27 mouse cellular contexts compared by ENCODE assay signal in genomic region chr6:121337229-121337628, GRCm38 (mm10). TPM values are rescaled to one million over a fixed set of nuclear protein-coding genes. Genes with fewer than 3 reads are reported as not detected.
DNase-seq lines count a peak whose midpoint lies in the region; ATAC-seq and TF ChIP-seq lines count a peak whose summit lies in the region.
"Had no signal": no experiment of that assay in that cellular context is flagged by ENCODE, and none has a peak within 500 bp of the region (broad histone marks: within the 10 kb centered on the region; RNA-seq: fewer than 3 reads in every experiment).

No protein-coding gene starts in this region.

- WGBS in liver, embryonic 15.5 days (ENCODE audit: insufficient replicate concordance), result 86% methylated on average over 9 of the region's 9 CpGs

- peak overlapping the region; percentile 60 for H3K4me2 ChIP-seq in liver, embryonic 15.5 days
- H3K4me2 ChIP-seq: embryonic facial prominence, embryonic 13.5 days; forebrain, embryonic 12.5 days; heart, embryonic 12.5 days; hindbrain, embryonic 15.5 days; lung, embryonic 14.5 days; midbrain, embryonic 13.5 days; neural tube, embryonic 13.5 days had no signal

- H3K27ac ChIP-seq in bone marrow macrophage, adult 2 months (ENCODE audit: insufficient read depth, low read depth, low read length), result no peak overlapping the region
- H3K27ac ChIP-seq in liver, embryonic 15.5 days (replicated peaks), result peak overlapping the region; percentile 62; the same call in 1 of the 2 replicates
- H3K27ac ChIP-seq: embryonic facial prominence, embryonic 13.5 days; forebrain, embryonic 12.5 days; hindbrain, embryonic 15.5 days; midbrain, embryonic 13.5 days; neural tube, embryonic 13.5 days had no signal

- no peak for TF ChIP-seq CTCF in bone marrow macrophage, adult 2 months (IDR thresholded peaks at IDR 0.05; ENCODE audit: low read depth, low read length)

- no peaks in the 10 kb centered on the region for H3K36me3 ChIP-seq in megakaryocyte, embryonic 14.5 days (replicated peaks; ENCODE audit: low read length)
- no peaks in the 10 kb centered on the region for H3K36me3 ChIP-seq in liver, embryonic 15.5 days (replicated peaks)
- H3K36me3 ChIP-seq: embryonic facial prominence, embryonic 13.5 days; forebrain, embryonic 12.5 days; heart, embryonic 12.5 days; hindbrain, embryonic 15.5 days; midbrain, embryonic 13.5 days; neural tube, embryonic 13.5 days had no signal

- peaks cover 10% of the 10 kb centered on the region for H3K27me3 ChIP-seq in megakaryocyte, embryonic 14.5 days (replicated peaks)
- H3K27me3 ChIP-seq in liver, embryonic 15.5 days, result no peaks in the 10 kb centered on the region
- H3K27me3 ChIP-seq: midbrain, embryonic 13.5 days had no signal

- no peak overlapping the region for H3K9ac ChIP-seq in liver, embryonic 15.5 days
- H3K9ac ChIP-seq: embryonic facial prominence, embryonic 13.5 days; forebrain, embryonic 12.5 days; forebrain, postnatal 0 days; heart, embryonic 12.5 days; hindbrain, embryonic 15.5 days; lung, embryonic 14.5 days; midbrain, embryonic 13.5 days; neural tube, embryonic 13.5 days had no signal

- peak overlapping the region; percentile 78 for H3K4me3 ChIP-seq in megakaryocyte, embryonic 14.5 days (replicated peaks)
- peak overlapping the region; percentile 9; the same call in 1 of the 2 replicates for H3K4me3 ChIP-seq in bone marrow macrophage, adult 2 months (ENCODE audit: insufficient read depth, low read length)
- H3K4me3 ChIP-seq in liver, embryonic 15.5 days (replicated peaks), result peak overlapping the region; percentile 50
- H3K4me3 ChIP-seq: embryonic facial prominence, embryonic 13.5 days; forebrain, embryonic 12.5 days; heart, embryonic 12.5 days; hindbrain, embryonic 15.5 days; midbrain, embryonic 13.5 days; neural tube, embryonic 13.5 days had no signal

- H3K9me3 ChIP-seq in megakaryocyte, embryonic 14.5 days, result no peaks in the 10 kb centered on the region
- H3K9me3 ChIP-seq in liver, embryonic 15.5 days (replicated peaks), result no peaks in the 10 kb centered on the region
- H3K9me3 ChIP-seq: embryonic facial prominence, embryonic 13.5 days; forebrain, embryonic 12.5 days; heart, embryonic 12.5 days; hindbrain, embryonic 15.5 days; midbrain, embryonic 13.5 days; neural tube, embryonic 13.5 days had no signal

- TF ChIP-seq POLR2A in bone marrow macrophage, adult 2 months (IDR thresholded peaks at IDR 0.05; ENCODE audit: borderline replicate concordance, low read depth, low read length), result no peak

- ATAC-seq in megakaryocyte, adult 5-6 weeks (ENCODE audit: poor library complexity, severe bottlenecking), result no peak
- ATAC-seq in liver, embryonic 15.5 days (ENCODE audit: insufficient read depth), result no peak
- ATAC-seq in megakaryocyte-erythroid progenitor cell, adult 5-6 weeks (replicated peaks; ENCODE audit: low FRiP score, low TSS enrichment, poor library complexity, severe bottlenecking), result no peak
- ATAC-seq: forebrain, postnatal 0 days; inflammation-experienced regulatory T-cells, adult 6 months had no signal

- peak; percentile 24 to 49 for DNase-seq in thymus, postnatal 36 days
- no peak for DNase-seq in kidney, postnatal 14 days
- no peak for DNase-seq in kidney, adult 9 months
- DNase-seq: adrenal gland, adult 8-10 months; cerebellum, adult 11-12 months; forebrain, postnatal 0 days; gastrocnemius, postnatal 10 days; heart, postnatal 4 days; kidney, adult 18-20 months; kidney, postnatal 4 days; layer of hippocampus, postnatal 36 days; left cerebral cortex, postnatal 4 days; lung, embryonic 14.5 days had no signal

- peaks cover 64% of the 10 kb centered on the region for H3K4me1 ChIP-seq in megakaryocyte, embryonic 14.5 days
- peaks cover 45% of the 10 kb centered on the region for H3K4me1 ChIP-seq in bone marrow macrophage, adult 2 months (ENCODE audit: control insufficient read depth, insufficient read depth, low read length)
- peaks cover 28% of the 10 kb centered on the region for H3K4me1 ChIP-seq in liver, embryonic 15.5 days (replicated peaks)
- H3K4me1 ChIP-seq: embryonic facial prominence, embryonic 13.5 days; forebrain, embryonic 12.5 days; hindbrain, embryonic 15.5 days; midbrain, embryonic 13.5 days; neural tube, embryonic 13.5 days had no signal

RNA-seq across cellular contexts. Expression of gene Slc6a12, which starts 5.6 kb away (rescaled TPM):
- polyA plus RNA-seq in megakaryocyte, embryonic 14.5 days (2012; ENCODE audit: insufficient read depth, low replicate concordance), result not detected in 2 replicates
- total RNA-seq in megakaryocyte, adult 5-6 weeks (2015), result 1.1 and 1.2 TPM in 2 replicates
- total RNA-seq in megakaryocyte, adult 5-6 weeks (2017), result 3.8 and 7.9 TPM in 2 replicates
- polyA plus RNA-seq in bone marrow macrophage, adult 2 months (2012; ENCODE audit: insufficient read depth, insufficient read length, missing spikeins), result 20.5 and 25.7 TPM in 2 replicates
- polyA plus RNA-seq in liver, embryonic 15.5 days (2015; fragmentation: Nextera tagmentation; extraction: Ambion mirVana), result 2.5 and 2.9 TPM in 2 replicates
- 2.5 TPM in 1 of 2 replicates, not detected in the other for total RNA-seq in megakaryocyte-erythroid progenitor cell, adult 5-6 weeks (2014; fragmentation: Nextera tagmentation)
- total RNA-seq in megakaryocyte-erythroid progenitor cell, adult 5-6 weeks (2017), result not detected in 2 replicates
- total RNA-seq: common myeloid progenitor, adult 5-6 weeks had no signal
- polyA plus RNA-seq: embryonic facial prominence, embryonic 13.5 days; heart, embryonic 12.5 days; heart, postnatal 0 days; inflammation-experienced regulatory T-cells, adult 6 months; lung, embryonic 14.5 days had no signal

RNA-seq across cellular contexts. Expression of gene Slc6a13, which starts 37.2 kb away (rescaled TPM):
- 2.5 TPM in 1 of 2 replicates, not detected in the other for polyA plus RNA-seq in megakaryocyte, embryonic 14.5 days (2012; ENCODE audit: insufficient read depth, low replicate concordance)
- 1.0 and 1.7 TPM in 2 replicates for total RNA-seq in megakaryocyte, adult 5-6 weeks (2015)
- total RNA-seq in megakaryocyte, adult 5-6 weeks (2017), result 1.2 and 3.3 TPM in 2 replicates
- polyA plus RNA-seq in bone marrow macrophage, adult 2 months (2012; ENCODE audit: insufficient read depth, insufficient read length, missing spikeins), result 1.1 and 1.3 TPM in 2 replicates
- 34.1 and 39.1 TPM in 2 replicates for polyA plus RNA-seq in liver, embryonic 15.5 days (2015; fragmentation: Nextera tagmentation; extraction: Ambion mirVana)
- 5.7 and 11.0 TPM in 2 replicates for total RNA-seq in megakaryocyte-erythroid progenitor cell, adult 5-6 weeks (2014; fragmentation: Nextera tagmentation)
- total RNA-seq in megakaryocyte-erythroid progenitor cell, adult 5-6 weeks (2017), result 4.6 and 6.4 TPM in 2 replicates

Comparison
In these comparisons a context has a peak if more than half of its experiments do, and no peak if none do; other contexts are left out.
1. H3K4me3 ChIP-seq: peak in every context shown above with its lines; median percentile 78 in megakaryocyte, embryonic 14.5 days; 50 in liver, embryonic 15.5 days; 9 in bone marrow macrophage, adult 2 months.
2. DNase-seq: peak in thymus, postnatal 36 days (2 of 2); none in kidney, postnatal 14 days (single experiment) and kidney, adult 9 months (single experiment).